Mouse (Mus musculus) large intestine, adult 2 months (tissue): Measurements from ENCODE around the gene Dusp15. TPM values are rescaled to one million over a fixed set of nuclear protein-coding genes. Genes with fewer than 3 reads are reported as not detected.

Experiments used
- DNase-seq: peaks from one replicate; pipeline ENCODE4 v3.0.0-alpha.2; 2012; ENCODE audit warnings: low read depth, low spot score
- WGBS: fragments of 180-500 bp; shearing (Covaris S2); methylation state at CpG from one replicate; pipeline ENCODE4 v1.1.7; 2018; 5-methylcytosine and 5-hydroxymethylcytosine counted together
- polyA plus RNA-seq: library from polyadenylated mRNA; depleted of rRNA; stranded (reverse); fragments of >200 nt; gene quantifications from 2 replicates; pipeline ENCODE4 v1.2.3, GENCODE M21; 2012; rRNA removed

Gene Dusp15
- polyA plus RNA-seq, 1 experiment: 0.06 TPM

GRCm38 (mm10) chr2:152907114-152907943 lies 44.2 kb downstream of the Dusp15 start:
- WGBS: 39% methylated on average over 14 of the region's 14 CpGs
- peak; percentile 19 for DNase-seq

GRCm38 (mm10) chr2:152906274-152907037 lies 45.0 kb downstream of the Dusp15 start:
- no peak for DNase-seq
- 60% methylated on average over 9 of the region's 9 CpGs for WGBS

GRCm38 (mm10) chr2:152905036-152905829 lies 46.3 kb downstream of the Dusp15 start:
- DNase-seq: no peak
- 52% methylated on average over 11 of the region's 11 CpGs for WGBS

- WGBS: 48% methylated on average over 5 of the region's 5 CpGs
- DNase-seq: no peak
These were observed 47.3 kb downstream of the Dusp15 start for GRCm38 (mm10) chr2:152904127-152904643.

GRCm38 (mm10) chr2:152903586-152903985 lies 47.9 kb downstream of the Dusp15 start:
- 80% methylated on average over 4 of the region's 4 CpGs for WGBS

GRCm38 (mm10) chr2:152902658-152903057 lies 48.8 kb downstream of the Dusp15 start:
- no peak for DNase-seq
- WGBS: 63% methylated on average over 3 of the region's 3 CpGs

More at GRCm38 (mm10) chr2:152903586-152903985, 47.9 kb downstream of the Dusp15 start:
- DNase-seq: no peak

- 90% methylated on average over 15 of the region's 15 CpGs for WGBS
- DNase-seq: no peak
These were observed 50.2 kb downstream of the Dusp15 start for GRCm38 (mm10) chr2:152901296-152901695.

- 80% methylated on average over 6 of the region's 6 CpGs for WGBS
These were observed 52.5 kb downstream of the Dusp15 start for GRCm38 (mm10) chr2:152899011-152899410.

GRCm38 (mm10) chr2:152896926-152897325 lies 54.6 kb downstream of the Dusp15 start:
- 80% methylated on average over 3 of the region's 3 CpGs for WGBS
- DNase-seq: no peak

More at GRCm38 (mm10) chr2:152899011-152899410, 52.5 kb downstream of the Dusp15 start:
- DNase-seq: no peak

- DNase-seq: no peak
- 78% methylated on average over 9 of the region's 9 CpGs for WGBS
These were observed 55.7 kb downstream of the Dusp15 start for GRCm38 (mm10) chr2:152895834-152896233.

Other genes starting within 250 kb of the Dusp15 start
- 365 and 412 TPM in 2 replicates for gene Id1, start 215.4 kb downstream of the Dusp15 start, polyA plus RNA-seq
- 1.6 and 2.0 TPM in 2 replicates for gene Cox4i2, start 197.5 kb downstream of the Dusp15 start, polyA plus RNA-seq
- 42.4 and 43.6 TPM in 2 replicates for gene Bcl2l1, start 120.0 kb downstream of the Dusp15 start, polyA plus RNA-seq
- gene Tpx2, start 103.7 kb downstream of the Dusp15 start, polyA plus RNA-seq: 5.0 and 5.2 TPM in 2 replicates
- gene Mylk2, start 40.3 kb downstream of the Dusp15 start, polyA plus RNA-seq: 0.04 and 0.10 TPM in 2 replicates
- gene Foxs1, start 18.5 kb downstream of the Dusp15 start, polyA plus RNA-seq: 1.9 and 2.0 TPM in 2 replicates
- gene Ttll9, start 10.8 kb upstream of the Dusp15 start, polyA plus RNA-seq: 0.12 TPM in 1 of 2 replicates, not detected in the other
- gene Pdrg1, start 63.7 kb upstream of the Dusp15 start, polyA plus RNA-seq: 30.5 and 34.0 TPM in 2 replicates
- 0.14 TPM in 2 replicates for gene Xkr7, start 80.2 kb upstream of the Dusp15 start, polyA plus RNA-seq
- gene Ccm2l, start 114.3 kb upstream of the Dusp15 start, polyA plus RNA-seq: 3.5 and 7.5 TPM in 2 replicates
- gene Hck, start 156.8 kb upstream of the Dusp15 start, polyA plus RNA-seq: 18.0 and 24.0 TPM in 2 replicates
- 37.3 and 48.4 TPM in 2 replicates for gene Tm9sf4, start 209.6 kb upstream of the Dusp15 start, polyA plus RNA-seq